Mouse (Mus musculus) bone marrow, adult 2 months (tissue): ENCODE results near the gene Acadsb.

Experiments used
- CTCF ChIP-seq: fragments of 200-500 bp; IDR thresholded peaks from 2 replicates; pipeline ENCODE4 v1.5.1; 2011; ENCODE audit warnings: low read length, control low read depth; ENCODE audit not compliant: control insufficient read depth, insufficient read depth
- POLR2A ChIP-seq: fragments of 200-500 bp; IDR thresholded peaks from 2 replicates; pipeline ENCODE4 v1.6.1; 2011; ENCODE audit warnings: low read depth, mild to moderate bottlenecking, control low read depth, low read length, borderline replicate concordance; ENCODE audit not compliant: control insufficient read depth

DNA sequence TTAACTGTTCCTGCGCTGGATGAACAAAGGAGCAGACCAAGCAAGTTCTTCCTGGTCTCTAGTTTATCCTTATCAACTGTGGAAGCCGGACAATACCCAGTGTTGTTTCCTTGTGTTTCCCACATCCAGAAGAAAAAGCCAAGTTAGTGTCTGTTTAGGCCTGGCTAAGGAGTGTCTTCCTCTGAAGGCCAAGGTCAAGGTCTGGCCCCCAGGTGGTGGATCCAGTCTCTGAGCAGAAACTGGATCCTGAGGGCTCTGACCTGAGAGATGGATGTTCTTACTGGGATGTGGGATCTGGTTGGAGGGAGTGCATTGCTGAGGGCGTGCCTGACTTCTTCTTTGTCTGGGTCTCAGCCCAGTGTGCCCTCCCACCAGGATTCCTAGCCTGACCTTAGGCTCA, 55.3 kb downstream of the Acadsb start:
- TF ChIP-seq CTCF (no peak), POLR2A (no peak)
